Mouse (Mus musculus) G1E-ER4 (cell line): ENCODE measurements around the gene Smarca5. TPM values are rescaled to one million over a fixed set of nuclear protein-coding genes. Genes with fewer than 3 reads are reported as not detected.
"Not testable (repeated sequence)": the region's sequence is repeated elsewhere in the genome, so short reads cannot be mapped to it uniquely, and the experiment has no call there.

Experiments
- GATA1 ChIP-seq: IDR thresholded peaks from one replicate; pipeline ENCODE4 v1.8.0; 2012; ENCODE audit warnings: low read length, inconsistent platforms
- polyA plus RNA-seq: library from polyadenylated mRNA; stranded (reverse); fragments of >175 nt; gene quantifications from 2 replicates; pipeline ENCODE4 v1.2.3, GENCODE M21; 2012

Gene Smarca5
- polyA plus RNA-seq: 44.9 and 56.8 TPM in 2 replicates

- TF ChIP-seq GATA1: not testable (repeated sequence)
These were observed at the start of gene Smarca5 for GRCm38 (mm10) chr8:80739155-80739924. Gene Smarca5, minus strand, starts transcription at chr8:80739497.

- no peak for TF ChIP-seq GATA1
These were observed 45.3 kb upstream of the Smarca5 start for GRCm38 (mm10) chr8:80784559-80784958.

GRCm38 (mm10) chr8:80783271-80783670 is 44.0 kb upstream of the Smarca5 start:
- no peak for TF ChIP-seq GATA1

GRCm38 (mm10) chr8:80781338-80781737 is 42.0 kb upstream of the Smarca5 start:
- TF ChIP-seq GATA1: no peak

GRCm38 (mm10) chr8:80780271-80780670 is 41.0 kb upstream of the Smarca5 start:
- TF ChIP-seq GATA1: no peak

GRCm38 (mm10) chr8:80776436-80776835 is 37.1 kb upstream of the Smarca5 start:
- TF ChIP-seq GATA1: no peak

- TF ChIP-seq GATA1: no peak
These were observed 33.6 kb upstream of the Smarca5 start for GRCm38 (mm10) chr8:80772732-80773460.

- no peak for TF ChIP-seq GATA1
These were observed 29.2 kb upstream of the Smarca5 start for GRCm38 (mm10) chr8:80768451-80768850.

GRCm38 (mm10) chr8:80753017-80753715 is 13.9 kb upstream of the Smarca5 start:
- TF ChIP-seq GATA1: no peak

- TF ChIP-seq GATA1: no peak
These were observed 13.1 kb upstream of the Smarca5 start for GRCm38 (mm10) chr8:80752429-80752828.

GRCm38 (mm10) chr8:80749091-80749490 is 9.8 kb upstream of the Smarca5 start:
- TF ChIP-seq GATA1: no peak

GRCm38 (mm10) chr8:80739932-80740331 is 635 bp upstream of the Smarca5 start:
- TF ChIP-seq GATA1: no peak

GRCm38 (mm10) chr8:80738388-80739154 is 726 bp downstream of the Smarca5 start:
- TF ChIP-seq GATA1: no peak

GRCm38 (mm10) chr8:80738046-80738387 is 1.3 kb downstream of the Smarca5 start:
- TF ChIP-seq GATA1: no peak

- TF ChIP-seq GATA1: no peak
These were observed 7.0 kb downstream of the Smarca5 start for GRCm38 (mm10) chr8:80732326-80732725.

- TF ChIP-seq GATA1: no peak
These were observed 24.8 kb downstream of the Smarca5 start for GRCm38 (mm10) chr8:80714461-80714860.
